Mouse (Mus musculus) splenic B cell, adult 2 months (primary cell): Measurements from ENCODE around the gene Diras2.

Experiments
- DNase-seq: peaks from one replicate; pipeline ENCODE4 v3.0.0-alpha.2; 2011; ENCODE audit warnings: low read depth, low spot score
- H3K27me3 ChIP-seq: 2 replicates; pipeline ENCODE4 v1.6.1; 2012; ENCODE audit warnings: mild to moderate bottlenecking, low read length, moderate library complexity, mixed read lengths; ENCODE audit not compliant: control insufficient read depth, poor library complexity, insufficient read depth, severe bottlenecking
- H3K36me3 ChIP-seq: 2 replicates; pipeline ENCODE4 v1.6.1; 2012; ENCODE audit warnings: mild to moderate bottlenecking, low read length, moderate library complexity, mixed read lengths; ENCODE audit not compliant: control insufficient read depth, poor library complexity, insufficient read depth, severe bottlenecking

Diras2 gene

GRCm38 (mm10) chr13:52476222-52476621, 54.9 kb downstream of the Diras2 start:
- DNase-seq, result peak; percentile 65
- no peaks in the 10 kb centered on the region for H3K36me3 ChIP-seq
- no peaks in the 10 kb centered on the region for H3K27me3 ChIP-seq

GRCm38 (mm10) chr13:52475264-52475663, 55.8 kb downstream of the Diras2 start:
- H3K27me3 ChIP-seq, result no peaks in the 10 kb centered on the region
- DNase-seq, result no peak

GRCm38 (mm10) chr13:52474807-52475206, 56.3 kb downstream of the Diras2 start:
- DNase-seq, result no peak
- H3K36me3 ChIP-seq, result no peaks in the 10 kb centered on the region
- no peaks in the 10 kb centered on the region for H3K27me3 ChIP-seq

More at GRCm38 (mm10) chr13:52475264-52475663, 55.8 kb downstream of the Diras2 start:
- H3K36me3 ChIP-seq, result no peaks in the 10 kb centered on the region

GRCm38 (mm10) chr13:52469795-52470690, 61.0 kb downstream of the Diras2 start:
- Histone ChIP-seq H3K36me3 (no peaks in the 10 kb centered on the region), H3K27me3 (no peaks in the 10 kb centered on the region)
- no peak for DNase-seq

GRCm38 (mm10) chr13:52465141-52465540, 65.9 kb downstream of the Diras2 start:
- no peaks in the 10 kb centered on the region for H3K36me3 ChIP-seq
- no peaks in the 10 kb centered on the region for H3K27me3 ChIP-seq
- DNase-seq, result no peak

- DNase-seq, result no peak
- H3K27me3 ChIP-seq, result no peaks in the 10 kb centered on the region
These were observed 71.1 kb downstream of the Diras2 start for GRCm38 (mm10) chr13:52459982-52460381.

GRCm38 (mm10) chr13:52457889-52458324, 73.2 kb downstream of the Diras2 start:
- Histone ChIP-seq H3K27me3 (no peaks in the 10 kb centered on the region), H3K36me3 (no peaks in the 10 kb centered on the region)
- DNase-seq, result no peak

More at GRCm38 (mm10) chr13:52459982-52460381, 71.1 kb downstream of the Diras2 start:
- no peaks in the 10 kb centered on the region for H3K36me3 ChIP-seq

- DNase-seq, result peak; percentile 18
- no peaks in the 10 kb centered on the region for H3K36me3 ChIP-seq
- H3K27me3 ChIP-seq, result no peaks in the 10 kb centered on the region
These were observed 73.7 kb downstream of the Diras2 start for GRCm38 (mm10) chr13:52457177-52457888.

- no peak for DNase-seq
- no peaks in the 10 kb centered on the region for H3K36me3 ChIP-seq
- H3K27me3 ChIP-seq, result no peaks in the 10 kb centered on the region
These were observed 75.8 kb downstream of the Diras2 start for GRCm38 (mm10) chr13:52455329-52455728.

- no peaks in the 10 kb centered on the region for H3K36me3 ChIP-seq
- H3K27me3 ChIP-seq, result no peaks in the 10 kb centered on the region
- no peak for DNase-seq
These were observed 76.3 kb downstream of the Diras2 start for GRCm38 (mm10) chr13:52454708-52455250.
